Comparison of ENCODE assay signal across 29 mouse cellular contexts in genomic region chr2:154818599-154818998, GRCm38 (mm10). TPM values are rescaled to one million over a fixed set of nuclear protein-coding genes. Genes with fewer than 3 reads are reported as not detected.
DNase-seq lines count a peak whose midpoint lies in the region; ATAC-seq and TF ChIP-seq lines count a peak whose summit lies in the region.
"Had no signal": no experiment of that assay in that cellular context is flagged by ENCODE, and none has a peak within 500 bp of the region (broad histone marks: within the 10 kb centered on the region; RNA-seq: fewer than 3 reads in every experiment).

No protein-coding gene starts in this region.

- H3K4me1 ChIP-seq in kidney, embryonic 15.5 days = peaks cover 47% of the 10 kb centered on the region
- peaks cover 69% of the 10 kb centered on the region for H3K4me1 ChIP-seq in liver, embryonic 13.5 days (replicated peaks)
- H3K4me1 ChIP-seq in liver, embryonic 11.5 days (replicated peaks; ENCODE audit: control insufficient read depth, insufficient read depth, low read length) = peaks cover 33% of the 10 kb centered on the region

- no peak overlapping the region for H3K9ac ChIP-seq in kidney, embryonic 15.5 days
- no peak overlapping the region for H3K9ac ChIP-seq in liver, embryonic 13.5 days
- no peak overlapping the region for H3K9ac ChIP-seq in liver, embryonic 11.5 days (ENCODE audit: low read depth, low read length)
- H3K9ac ChIP-seq: forebrain, embryonic 13.5 days; forebrain, postnatal 0 days; heart, embryonic 13.5 days; hindbrain, embryonic 13.5 days had no signal

- H3K36me3 ChIP-seq in kidney, embryonic 15.5 days = peaks cover 8% of the 10 kb centered on the region; the same call in 1 of the 2 replicates
- H3K36me3 ChIP-seq in liver, embryonic 13.5 days = peaks cover 25% of the 10 kb centered on the region
- H3K36me3 ChIP-seq in liver, embryonic 11.5 days (ENCODE audit: control insufficient read depth, insufficient read depth, low read length) = 0 out of 2 replicates have a peak, but pooled peaks cover 2% of the 10 kb centered on the region
- H3K36me3 ChIP-seq in myocyte (ENCODE audit: control insufficient read depth, insufficient read depth) = no peaks in the 10 kb centered on the region
- H3K36me3 ChIP-seq: hindbrain, embryonic 13.5 days had no signal

- H3K4me2 ChIP-seq in kidney, embryonic 15.5 days = no peak overlapping the region
- no peak overlapping the region for H3K4me2 ChIP-seq in liver, embryonic 13.5 days
- H3K4me2 ChIP-seq in liver, embryonic 11.5 days = no peak overlapping the region
- peak overlapping the region; percentile 60 for H3K4me2 ChIP-seq in myocyte (ENCODE audit: low read depth)
- H3K4me2 ChIP-seq: forebrain, embryonic 13.5 days; heart, embryonic 13.5 days; hindbrain, embryonic 13.5 days had no signal

- ATAC-seq in kidney, embryonic 15.5 days (replicated peaks; ENCODE audit: low FRiP score) = no peak
- ATAC-seq in liver, embryonic 13.5 days (ENCODE audit: low read depth) = 0 out of 2 replicates have a peak, but pooled peaks have one; percentile 21
- no peak for ATAC-seq in liver, embryonic 11.5 days (replicated peaks; ENCODE audit: low FRiP score)
- ATAC-seq: forebrain, embryonic 13.5 days; hindbrain, embryonic 16.5 days; Patski had no signal

- no peak overlapping the region for H3ac ChIP-seq in myocyte (ENCODE audit: control insufficient read depth, insufficient read length)

- 63% methylated on average over 1 of the region's 1 CpGs for WGBS in kidney, embryonic 15.5 days
- 38% methylated on average over 1 of the region's 1 CpGs for WGBS in liver, embryonic 13.5 days (ENCODE audit: insufficient replicate concordance)
- WGBS in liver, embryonic 11.5 days = 66% methylated on average over 1 of the region's 1 CpGs

- H3K27me3 ChIP-seq in kidney, embryonic 15.5 days = no peaks in the 10 kb centered on the region
- H3K27me3 ChIP-seq in liver, embryonic 13.5 days = no peaks in the 10 kb centered on the region
- H3K27me3 ChIP-seq in liver, embryonic 11.5 days (replicated peaks; ENCODE audit: control insufficient read depth, insufficient read depth, low read length) = no peaks in the 10 kb centered on the region
- no peaks in the 10 kb centered on the region for H3K27me3 ChIP-seq in myocyte (ENCODE audit: control insufficient read depth, insufficient read depth, insufficient read length)
- H3K27me3 ChIP-seq: forebrain, embryonic 13.5 days; heart, embryonic 13.5 days; hindbrain, embryonic 13.5 days; Patski had no signal

- no peak for DNase-seq in kidney, adult 18-20 months
- no peak for DNase-seq in liver, embryonic 13.5 days
- no peak for DNase-seq in liver, embryonic 11.5 days (ENCODE audit: low spot score)
- DNase-seq in layer of hippocampus, adult 18-20 months (ENCODE audit: low spot score in 2 of 2) = no peak
- DNase-seq: adrenal gland, postnatal 10 days; adrenal gland, postnatal 36 days; cerebellum, adult 18-20 months; cerebellum, adult 9-10 months; forebrain, postnatal 0 days; gastrocnemius, postnatal 14 days; heart, adult 11 months; heart, postnatal 36 days had no signal

- H3K9me3 ChIP-seq in kidney, embryonic 15.5 days (replicated peaks) = no peaks in the 10 kb centered on the region
- H3K9me3 ChIP-seq in liver, embryonic 13.5 days (replicated peaks) = no peaks in the 10 kb centered on the region
- no peaks in the 10 kb centered on the region for H3K9me3 ChIP-seq in liver, embryonic 11.5 days (ENCODE audit: control insufficient read depth, low read length)
- H3K9me3 ChIP-seq: forebrain, embryonic 10.5 days; forebrain, embryonic 13.5 days; heart, embryonic 13.5 days; hindbrain, embryonic 10.5 days; hindbrain, embryonic 13.5 days had no signal

- no peak overlapping the region for H3K4me3 ChIP-seq in kidney, embryonic 15.5 days (replicated peaks)
- no peak overlapping the region for H3K4me3 ChIP-seq in liver, embryonic 13.5 days (replicated peaks)
- no peak overlapping the region for H3K4me3 ChIP-seq in liver, embryonic 11.5 days (ENCODE audit: low read depth, low read length)
- no peak overlapping the region for H3K4me3 ChIP-seq in myocyte
- H3K4me3 ChIP-seq: forebrain, embryonic 10.5 days; forebrain, embryonic 13.5 days; gastrocnemius, adult 2 months; heart, embryonic 13.5 days; hindbrain, embryonic 10.5 days; hindbrain, embryonic 13.5 days had no signal

- H3K79me2 ChIP-seq in myocyte (ENCODE audit: control insufficient read depth, insufficient read depth) = peaks cover 99% of the 10 kb centered on the region

- 0 out of 2 replicates have a peak overlapping the region, but pooled peaks have one; percentile 13 for H3K27ac ChIP-seq in kidney, embryonic 15.5 days
- no peak overlapping the region for H3K27ac ChIP-seq in liver, embryonic 13.5 days
- no peak overlapping the region for H3K27ac ChIP-seq in liver, embryonic 11.5 days (ENCODE audit: low read depth, low read length)
- H3K27ac ChIP-seq: forebrain, embryonic 10.5 days; gastrocnemius, adult 2 months; heart, embryonic 13.5 days; hindbrain, embryonic 10.5 days; hindbrain, embryonic 13.5 days had no signal

- TF ChIP-seq POLR2A in myocyte (IDR thresholded peaks at IDR 0.05; ENCODE audit: insufficient read length, low read depth) = no peak

TF ChIP-seq in myocyte, 11 proteins besides CTCF, POLR2A, EP300 and RAD21:
- TF ChIP-seq E2F4 (IDR thresholded peaks at IDR 0.05; ENCODE audit: insufficient read depth) (no peak), MYOG (IDR thresholded peaks at IDR 0.05; ENCODE audit: control insufficient read depth in 1 of 3, insufficient read depth in 1 of 3, insufficient read length in 2 of 3, low read depth in 2 of 3) (peak in 1 of 3 experiments; percentile 69), USF1 (IDR thresholded peaks at IDR 0.05; ENCODE audit: low read depth) (no peak), SRF (IDR thresholded peaks at IDR 0.05; ENCODE audit: control insufficient read depth, insufficient read length, low read depth) (no peak), TCF3 (IDR thresholded peaks at IDR 0.05; ENCODE audit: insufficient read length, low read depth) (no peak), TCF12 (IDR thresholded peaks at IDR 0.05; ENCODE audit: insufficient read depth, poor library complexity, severe bottlenecking) (no peak), MAX (IDR thresholded peaks at IDR 0.05; ENCODE audit: low read depth) (no peak), MYOD1 (IDR thresholded peaks at IDR 0.05; ENCODE audit: control insufficient read depth in 1 of 3, insufficient read length in 2 of 3, low read depth in 2 of 3) (peak in 2 of 3 experiments; percentile 34 to 48)

RNA-seq across cellular contexts. Expression of gene a, which starts 27.4 kb away (rescaled TPM):
- polyA plus RNA-seq in kidney, embryonic 15.5 days (2015; fragmentation: Nextera tagmentation; extraction: Ambion mirVana) = 0.66 and 0.91 TPM in 2 replicates
- 0.22 TPM in 1 of 2 replicates, not detected in the other for polyA plus RNA-seq in liver, embryonic 13.5 days (2015; fragmentation: Nextera tagmentation; extraction: Ambion mirVana)
- 0.62 TPM in 1 of 2 replicates, not detected in the other for polyA plus RNA-seq in liver, embryonic 11.5 days (2014; fragmentation: Nextera tagmentation; extraction: Ambion mirVana)
- not detected for polyA plus RNA-seq in myocyte (2012; fragmentation: generic; extraction: Trizol)
- not detected for total RNA-seq in layer of hippocampus, adult 18-20 months (2021)
- total RNA-seq: adrenal gland, adult 18-20 months; adrenal gland, postnatal 10 days; adrenal gland, postnatal 36 days; gastrocnemius, adult 2 months; gastrocnemius, postnatal 14 days; gastrocnemius, postnatal 4 days; heart, postnatal 36 days had no signal
- polyA plus RNA-seq: Patski had no signal

RNA-seq across cellular contexts. Expression of gene Raly, which starts 27.7 kb away (rescaled TPM):
- 47.3 and 54.3 TPM in 2 replicates for polyA plus RNA-seq in kidney, embryonic 15.5 days (2015; fragmentation: Nextera tagmentation; extraction: Ambion mirVana)
- 26.8 and 29.5 TPM in 2 replicates for polyA plus RNA-seq in liver, embryonic 13.5 days (2015; fragmentation: Nextera tagmentation; extraction: Ambion mirVana)
- 59.5 and 66.2 TPM in 2 replicates for polyA plus RNA-seq in liver, embryonic 11.5 days (2014; fragmentation: Nextera tagmentation; extraction: Ambion mirVana)
- 379 TPM for polyA plus RNA-seq in myocyte (2012; fragmentation: generic; extraction: Trizol)
- total RNA-seq in layer of hippocampus, adult 18-20 months (2021) = 10 to 100 TPM; 67.1 to 73.5 TPM

RNA-seq across cellular contexts. Expression of gene Gm14214, which starts 48.8 kb away (rescaled TPM):
- not detected in 2 replicates for polyA plus RNA-seq in kidney, embryonic 15.5 days (2015; fragmentation: Nextera tagmentation; extraction: Ambion mirVana)
- not detected in 2 replicates for polyA plus RNA-seq in liver, embryonic 13.5 days (2015; fragmentation: Nextera tagmentation; extraction: Ambion mirVana)
- polyA plus RNA-seq in liver, embryonic 11.5 days (2014; fragmentation: Nextera tagmentation; extraction: Ambion mirVana) = not detected in 2 replicates
- polyA plus RNA-seq in myocyte (2012; fragmentation: generic; extraction: Trizol) = not detected
- total RNA-seq in layer of hippocampus, adult 18-20 months (2021) = not detected
- total RNA-seq: adrenal gland, adult 18-20 months; adrenal gland, postnatal 10 days; adrenal gland, postnatal 36 days; ES-E14; forebrain, postnatal 0 days; gastrocnemius, adult 2 months; gastrocnemius, postnatal 14 days; gastrocnemius, postnatal 4 days; heart, postnatal 36 days had no signal
- polyA plus RNA-seq: embryonic facial prominence, embryonic 11.5 days; embryonic facial prominence, embryonic 14.5 days; forebrain, embryonic 10.5 days; forebrain, embryonic 13.5 days; forebrain, postnatal 0 days; frontal cortex, adult 2 months; heart, embryonic 13.5 days; heart, embryonic 16.5 days; hindbrain, embryonic 10.5 days; hindbrain, embryonic 13.5 days; hindbrain, embryonic 16.5 days; Patski had no signal
